Mouse (Mus musculus) central nervous system, embryonic 14 days (tissue): ENCODE results near the gene Rars. TPM values are rescaled to one million over a fixed set of nuclear protein-coding genes. Genes with fewer than 3 reads are reported as not detected.

Source experiments
- polyA plus RNA-seq: library from polyadenylated mRNA; depleted of rRNA; stranded (reverse); fragments of >200 nt; gene quantifications from 2 replicates; pipeline ENCODE4 v1.2.3, GENCODE M21; 2012; rRNA removed

Gene Rars
- polyA plus RNA-seq = 66.1 and 71.3 TPM in 2 replicates

DNA sequence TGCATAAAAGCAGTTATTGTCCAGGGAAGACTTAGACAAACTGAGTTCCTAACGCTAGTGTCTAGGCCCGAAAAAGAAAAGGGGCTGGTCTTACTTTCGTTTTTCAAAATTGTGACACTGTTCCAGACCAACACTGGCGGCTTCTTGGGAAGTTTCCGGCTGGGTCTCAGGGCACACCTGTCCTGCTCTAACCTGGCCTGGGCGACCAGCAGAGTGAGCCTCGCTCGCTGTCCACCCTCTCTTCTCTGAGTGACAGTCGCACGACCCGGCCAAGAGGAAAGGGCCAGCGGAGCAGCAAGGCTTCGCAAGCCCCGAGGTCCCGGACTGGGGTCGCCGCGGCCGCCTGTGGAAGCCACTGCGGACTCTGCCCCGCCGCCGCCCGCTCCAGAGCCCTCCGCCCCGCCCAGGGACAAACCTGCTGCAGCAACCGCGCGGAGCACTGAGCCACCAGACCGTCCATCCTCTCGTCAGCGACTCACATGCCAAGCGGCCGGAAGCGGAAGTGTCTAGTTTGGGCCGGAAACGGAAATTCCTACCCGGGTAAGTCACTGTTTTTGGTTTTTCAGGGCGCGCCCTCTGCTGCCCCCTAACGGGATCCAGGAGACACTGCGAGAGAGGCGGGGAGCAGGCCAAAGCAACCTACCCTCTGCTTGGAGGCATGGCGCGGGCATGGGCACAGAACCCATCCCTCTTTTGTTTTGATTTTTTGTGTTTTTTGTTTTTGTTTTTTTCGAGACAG lies at the start of gene Rars:
Rars (minus strand) TSS at position 485 of the 739 bp plus-strand sequence.

DNA sequence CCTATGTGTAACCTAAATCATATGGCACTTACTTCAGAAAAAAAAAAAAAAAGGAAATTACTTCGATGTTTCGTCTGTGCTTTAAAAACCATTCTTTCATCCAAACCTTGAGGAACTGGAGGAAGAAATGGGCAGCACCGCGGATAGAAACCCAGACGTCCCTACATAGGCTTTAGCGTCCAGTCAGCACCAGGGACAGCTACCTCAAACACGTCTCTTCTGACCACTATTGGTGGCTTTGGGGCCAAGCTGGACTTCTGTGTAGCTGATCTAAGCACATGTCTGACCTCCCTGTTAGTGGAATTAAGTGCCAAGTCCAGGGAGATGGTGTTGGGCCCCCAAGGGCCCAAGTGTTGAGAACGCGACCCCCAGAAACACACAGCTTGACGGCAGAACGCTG lies 35.4 kb downstream of the Rars start, which contains the start of gene Fbll1:
Fbll1 (minus strand) TSS at position 11 of the 400 bp plus-strand sequence.

DNA sequence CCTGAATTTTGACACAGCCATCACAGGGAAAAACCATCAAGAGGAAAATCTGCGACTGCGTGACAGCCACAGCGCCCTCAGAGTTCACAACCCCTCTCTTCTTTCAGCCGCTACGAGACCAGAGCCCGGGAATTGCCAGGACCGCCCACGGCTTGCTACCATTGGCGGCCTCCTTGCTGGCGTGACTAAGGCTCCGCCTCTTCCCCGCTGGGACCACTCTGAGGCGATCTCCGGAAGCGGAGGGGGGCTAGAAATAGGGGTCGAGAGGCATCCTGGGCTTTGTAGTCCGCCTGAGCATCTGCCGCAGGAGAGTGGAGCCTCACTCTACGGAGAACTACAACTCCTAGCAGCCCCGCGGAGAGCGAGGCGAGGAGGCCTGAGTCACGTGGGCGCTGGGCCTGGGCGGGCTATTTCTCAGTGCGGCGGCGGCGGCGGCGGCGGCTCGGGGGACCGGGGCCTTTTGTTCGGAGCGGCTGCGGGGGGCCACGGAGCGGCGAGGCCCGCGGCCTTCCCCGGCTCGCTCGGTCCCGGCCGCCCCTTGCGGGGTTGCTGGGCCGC lies 65.0 kb downstream of the Rars start, which contains the start of gene Pank3:
Pank3 (plus strand) TSS at position 297 of the 558 bp plus-strand sequence.

Other genes starting within 250 kb of the Rars start
- 27.4 and 32.7 TPM in 2 replicates for gene Pank3, start 65.0 kb downstream of the Rars start, polyA plus RNA-seq
- 58.7 and 66.2 TPM in 2 replicates for gene Fbll1, start 35.6 kb downstream of the Rars start, polyA plus RNA-seq
- gene Wwc1, start 146.0 kb upstream of the Rars start, polyA plus RNA-seq = 34.0 and 47.2 TPM in 2 replicates